Mouse (Mus musculus): ENCODE data around the gene Rab27a. TPM values are rescaled to one million over a fixed set of nuclear protein-coding genes. Genes with fewer than 3 reads are reported as not detected.
"Not testable (repeated sequence)": the region's sequence is repeated elsewhere in the genome, so short reads cannot be mapped to it uniquely, and the experiment has no call there.

Gene Rab27a
- polyA plus RNA-seq, 1 experiment from 2014 or later = 6.0 TPM

DNA sequence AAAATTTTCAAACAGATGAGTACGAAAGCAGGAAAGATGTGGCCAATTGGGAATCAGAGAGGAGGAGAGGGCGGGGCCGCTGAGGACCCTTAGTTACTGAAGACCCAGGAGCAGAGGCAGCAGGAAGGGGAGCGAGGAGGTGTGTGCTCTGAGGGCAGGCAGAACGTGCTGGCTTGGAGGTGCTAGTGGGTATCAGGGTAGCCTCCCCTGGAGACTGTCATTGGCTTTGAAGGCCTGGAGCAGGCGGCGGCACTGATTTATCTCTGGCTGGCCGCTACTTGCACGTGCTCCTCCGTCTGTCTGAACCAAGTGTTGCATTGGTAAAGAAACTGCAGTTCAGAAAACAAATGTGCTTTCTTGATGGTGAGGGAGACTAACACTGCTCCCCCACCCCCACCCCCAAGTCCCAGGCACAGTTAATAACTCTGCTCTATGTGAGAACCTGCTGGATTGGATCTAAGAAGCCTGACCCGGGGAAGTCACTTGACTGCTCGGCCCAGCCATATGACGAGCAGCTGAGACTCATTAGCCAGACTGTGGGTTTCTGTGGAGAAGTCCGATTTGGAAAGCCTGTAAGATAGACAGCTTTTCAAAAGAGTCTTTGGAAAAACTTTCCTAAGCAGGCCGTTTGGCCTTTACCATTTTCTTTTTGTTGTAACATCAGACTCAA, 19.1 kb downstream of the Rab27a start:
- WGBS = 18% methylated on average over 15 of the region's 15 CpGs
- Histone ChIP-seq H3K9me3 (ENCODE audit: low read length) (no peaks in the 10 kb centered on the region), H3K4me1 (ENCODE audit: insufficient read depth, low read length) (peaks cover 24% of the 10 kb centered on the region), H3K36me3 (ENCODE audit: insufficient read depth, low read length) (no peaks in the 10 kb centered on the region), H3K4me3 (ENCODE audit: low read length) (peak overlapping the region; percentile 12; the same call in 1 of the 2 replicates), H3K27ac (ENCODE audit: low read length) (no peak overlapping the region), H3K4me2 (replicated peaks; ENCODE audit: low read depth, low read length) (peak overlapping the region; percentile 41), H3K27me3 (ENCODE audit: insufficient read depth, low read length) (no peaks in the 10 kb centered on the region), H3K9ac (replicated peaks; ENCODE audit: low read length) (no peak overlapping the region; the same call in 1 of the 2 replicates)
- no peak for ATAC-seq (ENCODE audit: low FRiP score, low TSS enrichment)

- H3K4me1 ChIP-seq (ENCODE audit: insufficient read depth, low read length) = peaks cover 24% of the 10 kb centered on the region
- peak; percentile 80 for ATAC-seq (ENCODE audit: low FRiP score, low TSS enrichment)
- 0 out of 2 replicates have a peak overlapping the region, but pooled peaks have one; percentile 16 for H3K4me3 ChIP-seq (ENCODE audit: low read length)
- peak overlapping the region; percentile 39 for H3K4me2 ChIP-seq (replicated peaks; ENCODE audit: low read depth, low read length)
- H3K9me3 ChIP-seq (ENCODE audit: low read length) = no peaks in the 10 kb centered on the region
- H3K27ac ChIP-seq (ENCODE audit: low read length) = peak overlapping the region; percentile 39; the same call in 1 of the 2 replicates
- WGBS = 25% methylated on average over 9 of the region's 10 CpGs
- no peak overlapping the region for H3K9ac ChIP-seq (replicated peaks; ENCODE audit: low read length)
- H3K36me3 ChIP-seq (ENCODE audit: insufficient read depth, low read length) = no peaks in the 10 kb centered on the region
- no peaks in the 10 kb centered on the region for H3K27me3 ChIP-seq (ENCODE audit: insufficient read depth, low read length)
Observed at GRCm38 (mm10) chr9:73067086-73067485, 22.4 kb downstream of the Rab27a start.

DNA sequence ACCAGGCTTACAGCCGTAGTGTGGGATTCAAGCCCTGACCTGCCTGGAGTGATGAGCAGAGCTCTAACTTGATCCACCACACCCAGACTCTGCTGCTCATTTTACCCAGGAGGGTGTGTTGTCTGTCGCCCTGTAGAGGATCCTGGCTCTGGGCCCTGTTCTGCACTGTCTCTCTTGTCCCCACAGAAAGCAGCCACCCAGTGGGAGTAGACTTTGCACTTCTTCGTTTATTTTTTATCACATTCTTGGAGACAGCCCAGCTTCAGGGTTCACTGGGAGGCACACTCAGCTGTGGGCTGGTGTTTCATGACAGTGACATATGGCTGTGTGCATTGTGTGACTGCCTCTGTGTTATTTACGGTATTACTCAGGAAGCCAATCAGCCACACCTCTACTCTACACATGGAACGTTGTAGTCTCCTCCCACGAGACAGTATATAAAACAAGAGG, 23.6 kb downstream of the Rab27a start:
- H3K4me2 ChIP-seq (replicated peaks; ENCODE audit: low read depth, low read length) = peak overlapping the region; percentile 0; the same call in 1 of the 2 replicates
- peak; percentile 87 for ATAC-seq (ENCODE audit: low FRiP score, low TSS enrichment)
- no peaks in the 10 kb centered on the region for H3K9me3 ChIP-seq (ENCODE audit: low read length)
- no peak overlapping the region for H3K4me3 ChIP-seq (ENCODE audit: low read length)
- H3K27ac ChIP-seq (ENCODE audit: low read length) = peak overlapping the region; percentile 60
- 11% methylated on average over 6 of the region's 6 CpGs for WGBS
- peaks cover 23% of the 10 kb centered on the region for H3K4me1 ChIP-seq (ENCODE audit: insufficient read depth, low read length)
- H3K36me3 ChIP-seq (ENCODE audit: insufficient read depth, low read length) = no peaks in the 10 kb centered on the region
- no peak overlapping the region for H3K9ac ChIP-seq (replicated peaks; ENCODE audit: low read length)
- no peaks in the 10 kb centered on the region for H3K27me3 ChIP-seq (ENCODE audit: insufficient read depth, low read length)

- Histone ChIP-seq H3K36me3 (ENCODE audit: insufficient read depth, low read length) (no peaks in the 10 kb centered on the region), H3K9me3 (ENCODE audit: low read length) (no peaks in the 10 kb centered on the region), H3K4me3 (ENCODE audit: low read length) (no peak overlapping the region), H3K27me3 (ENCODE audit: insufficient read depth, low read length) (no peaks in the 10 kb centered on the region), H3K4me1 (ENCODE audit: insufficient read depth, low read length) (peaks cover 18% of the 10 kb centered on the region), H3K9ac (replicated peaks; ENCODE audit: low read length) (no peak overlapping the region), H3K4me2 (replicated peaks; ENCODE audit: low read depth, low read length) (no peak overlapping the region), H3K27ac (ENCODE audit: low read length) (peak overlapping the region; percentile 58)
- WGBS = 71% methylated on average over 6 of the region's 6 CpGs
- no peak; the same call in 1 of the 2 replicates for ATAC-seq (ENCODE audit: low FRiP score, low TSS enrichment)
Observed at GRCm38 (mm10) chr9:73068688-73069087, 24.0 kb downstream of the Rab27a start.

- ATAC-seq (ENCODE audit: low FRiP score, low TSS enrichment) = no peak
- Histone ChIP-seq H3K4me3 (ENCODE audit: low read length) (no peak overlapping the region), H3K27me3 (ENCODE audit: insufficient read depth, low read length) (no peaks in the 10 kb centered on the region), H3K4me1 (ENCODE audit: insufficient read depth, low read length) (peaks cover 14% of the 10 kb centered on the region), H3K36me3 (ENCODE audit: insufficient read depth, low read length) (no peaks in the 10 kb centered on the region), H3K27ac (ENCODE audit: low read length) (no peak overlapping the region), H3K4me2 (replicated peaks; ENCODE audit: low read depth, low read length) (no peak overlapping the region), H3K9me3 (ENCODE audit: low read length) (no peaks in the 10 kb centered on the region), H3K9ac (replicated peaks; ENCODE audit: low read length) (no peak overlapping the region)
- 71% methylated on average over 10 of the region's 10 CpGs for WGBS
Observed at GRCm38 (mm10) chr9:73070971-73071659, 26.5 kb downstream of the Rab27a start.

DNA sequence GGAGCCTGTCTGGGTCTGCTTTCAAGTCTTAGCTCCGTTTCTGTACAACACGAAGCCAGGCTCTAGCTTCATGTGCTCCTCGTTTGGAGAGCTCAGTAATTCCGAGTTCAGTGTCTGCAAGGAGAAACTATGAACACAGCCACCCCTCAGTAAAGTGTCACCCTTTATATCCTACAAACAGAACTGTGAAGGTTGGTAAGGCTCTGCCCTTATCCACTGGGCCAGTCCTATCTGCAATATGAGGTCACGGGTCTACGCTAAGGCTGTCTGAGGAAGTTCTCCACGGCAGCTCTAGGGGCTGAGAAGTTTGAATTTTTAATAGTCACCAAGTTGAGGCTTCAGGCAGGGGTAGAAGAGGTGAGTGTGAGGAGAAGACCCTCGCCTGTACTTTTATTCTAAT, 27.8 kb downstream of the Rab27a start:
- Histone ChIP-seq H3K36me3 (ENCODE audit: insufficient read depth, low read length) (no peaks in the 10 kb centered on the region), H3K4me1 (ENCODE audit: insufficient read depth, low read length) (peaks cover 9% of the 10 kb centered on the region), H3K27me3 (ENCODE audit: insufficient read depth, low read length) (no peaks in the 10 kb centered on the region), H3K9ac (replicated peaks; ENCODE audit: low read length) (no peak overlapping the region), H3K4me3 (ENCODE audit: low read length) (no peak overlapping the region), H3K4me2 (replicated peaks; ENCODE audit: low read depth, low read length) (no peak overlapping the region), H3K9me3 (ENCODE audit: low read length) (no peaks in the 10 kb centered on the region), H3K27ac (ENCODE audit: low read length) (no peak overlapping the region)
- 86% methylated on average over 8 of the region's 8 CpGs for WGBS
- ATAC-seq (ENCODE audit: low FRiP score, low TSS enrichment) = no peak

DNA sequence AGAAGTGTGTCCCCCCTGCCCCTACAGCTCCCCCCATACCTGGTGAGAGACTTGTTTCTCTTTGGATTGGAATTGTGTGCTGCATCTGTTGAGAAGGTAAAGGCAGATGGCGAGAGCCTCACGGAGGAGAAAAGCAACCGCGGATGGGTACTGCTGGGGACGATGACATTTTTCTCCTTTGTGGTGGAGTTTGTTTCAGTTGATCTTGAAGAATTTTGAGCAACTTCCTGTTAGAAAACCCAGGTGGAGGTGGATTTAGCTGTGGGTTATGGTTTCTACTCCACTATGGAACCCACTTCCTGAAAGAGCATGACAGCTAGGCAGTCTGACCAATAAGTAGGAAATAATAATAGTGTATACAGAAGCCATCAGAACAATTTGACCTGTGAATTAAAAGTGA, 28.5 kb downstream of the Rab27a start:
- Histone ChIP-seq H3K4me2 (replicated peaks; ENCODE audit: low read depth, low read length) (no peak overlapping the region), H3K4me1 (ENCODE audit: insufficient read depth, low read length) (peaks cover 1% of the 10 kb centered on the region), H3K27ac (ENCODE audit: low read length) (no peak overlapping the region), H3K27me3 (ENCODE audit: insufficient read depth, low read length) (no peaks in the 10 kb centered on the region), H3K9me3 (ENCODE audit: low read length) (no peaks in the 10 kb centered on the region), H3K4me3 (ENCODE audit: low read length) (no peak overlapping the region), H3K9ac (replicated peaks; ENCODE audit: low read length) (no peak overlapping the region), H3K36me3 (ENCODE audit: insufficient read depth, low read length) (no peaks in the 10 kb centered on the region)
- WGBS = 91% methylated on average over 5 of the region's 5 CpGs
- ATAC-seq (ENCODE audit: low FRiP score, low TSS enrichment) = no peak

DNA sequence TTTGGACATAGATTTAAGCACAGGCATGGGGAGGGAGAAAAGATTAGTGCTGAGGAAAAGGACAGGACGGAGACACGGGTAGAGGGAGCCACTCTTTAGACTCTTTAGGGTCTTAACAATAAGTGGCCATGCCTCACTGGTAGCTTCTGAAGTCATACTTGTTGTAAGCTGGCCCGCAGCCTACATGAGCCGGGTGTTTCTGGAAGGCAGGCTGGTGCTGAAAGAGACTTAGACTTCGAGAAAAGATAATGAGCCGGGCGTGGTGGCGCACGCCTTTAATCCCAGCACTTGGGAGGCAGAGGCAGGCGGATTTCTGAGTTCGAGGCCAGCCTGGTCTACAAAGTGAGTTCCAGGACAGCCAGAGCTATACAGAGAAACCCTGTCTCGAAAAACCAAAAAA, 34.7 kb downstream of the Rab27a start:
- H3K36me3 ChIP-seq (ENCODE audit: insufficient read depth, low read length); H3K27me3 ChIP-seq (ENCODE audit: insufficient read depth, low read length); ATAC-seq (ENCODE audit: low FRiP score, low TSS enrichment); H3K9me3 ChIP-seq (ENCODE audit: low read length); H3K4me1 ChIP-seq (ENCODE audit: insufficient read depth, low read length); H3K4me3 ChIP-seq (ENCODE audit: low read length); H3K9ac ChIP-seq (replicated peaks; ENCODE audit: low read length); H3K4me2 ChIP-seq (replicated peaks; ENCODE audit: low read depth, low read length); H3K27ac ChIP-seq (ENCODE audit: low read length): not testable (repeated sequence)
- 90% methylated on average over 9 of the region's 12 CpGs for WGBS

DNA sequence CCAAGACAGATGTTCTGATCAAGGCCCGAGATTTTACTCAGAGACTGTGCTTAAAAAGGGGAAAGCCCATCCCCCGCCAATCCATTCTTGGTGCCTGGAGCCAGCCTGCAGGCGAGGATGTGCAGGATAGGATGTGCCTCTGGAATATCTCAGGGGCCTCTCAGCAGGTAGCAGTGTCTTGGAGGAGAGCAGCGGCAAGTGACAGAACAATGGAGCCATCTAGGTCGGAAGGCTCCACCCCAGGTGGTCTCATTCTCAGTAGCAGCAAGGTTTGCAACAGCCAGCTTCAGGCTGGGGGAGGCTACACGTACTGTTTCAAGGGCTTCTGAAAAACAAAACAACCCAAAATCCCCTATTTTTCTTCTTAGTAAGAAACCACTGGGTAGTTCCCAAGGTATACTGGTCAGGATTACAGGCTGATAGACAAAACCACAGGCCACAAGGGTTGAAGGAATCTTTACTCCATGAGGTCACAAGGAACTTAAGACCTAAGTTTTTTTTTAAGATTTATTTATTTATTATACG, 35.2 kb downstream of the Rab27a start:
- WGBS = 58% methylated on average over 7 of the region's 7 CpGs
- Histone ChIP-seq H3K36me3 (ENCODE audit: insufficient read depth, low read length) (no peaks in the 10 kb centered on the region), H3K9ac (replicated peaks; ENCODE audit: low read length) (no peak overlapping the region), H3K4me3 (ENCODE audit: low read length) (no peak overlapping the region), H3K9me3 (ENCODE audit: low read length) (no peaks in the 10 kb centered on the region), H3K27ac (ENCODE audit: low read length) (no peak overlapping the region), H3K4me2 (replicated peaks; ENCODE audit: low read depth, low read length) (no peak overlapping the region), H3K4me1 (ENCODE audit: insufficient read depth, low read length) (no peaks in the 10 kb centered on the region), H3K27me3 (ENCODE audit: insufficient read depth, low read length) (no peaks in the 10 kb centered on the region)
- ATAC-seq (ENCODE audit: low FRiP score, low TSS enrichment) = no peak
